Mouse (Mus musculus): ENCODE data around the gene Ldhb. TPM values are rescaled to one million over a fixed set of nuclear protein-coding genes. Genes with fewer than 3 reads are reported as not detected.

Ldhb gene
- total and polyA plus RNA-seq, 3 experiments = 0.25 to 0.59 TPM; not detected in 1

GRCm38 (mm10) chr6:142507033-142507784, 548 bp downstream of the Ldhb start:
- H3K79me2 ChIP-seq (replicated peaks; ENCODE audit: control insufficient read depth, extremely low read depth, insufficient read depth, poor library complexity, severe bottlenecking) = no peaks in the 10 kb centered on the region
- no peak overlapping the region for H3K4me2 ChIP-seq (ENCODE audit: insufficient read depth, low read depth, poor library complexity, severe bottlenecking)
- no peak for DNase-seq (ENCODE audit: extremely low read depth)
- H3K4me3 ChIP-seq (replicated peaks in 1 of 3; ENCODE audit: low read depth in 2 of 3, low read length in 2 of 3, poor library complexity in 1 of 3) = no peak overlapping the region
- H3K27ac ChIP-seq (ENCODE audit: insufficient read depth, low read depth) = no peak overlapping the region
- H3K27me3 ChIP-seq (replicated peaks) = no peaks in the 10 kb centered on the region
- dilution Hi-C loops (cut with MboI; ENCODE audit: extremely low pct_ligation_motif_present, extremely low pct_unique_long_range_greater_than_20kb, low sequenced_read_pairs) = no loop called here
- TF ChIP-seq ZC3H11A (IDR thresholded peaks at IDR 0.05; ENCODE audit: low read depth, low read length) (no peak), CHD1 (IDR thresholded peaks at IDR 0.05; ENCODE audit: low read depth, low read length) (no peak), UBTF (IDR thresholded peaks at IDR 0.05; ENCODE audit: low read depth, low read length) (no peak), RAD21 (IDR thresholded peaks at IDR 0.05; ENCODE audit: low read depth, low read length) (no peak), IRF4 (IDR thresholded peaks at IDR 0.05; ENCODE audit: low read depth, low read length) (no peak), MYC (IDR thresholded peaks at IDR 0.05; ENCODE audit: low read depth, low read length) (no peak), SMC3 (IDR thresholded peaks at IDR 0.05; ENCODE audit: low read depth, low read length) (no peak), JUND (conservative IDR thresholded peaks at IDR 0.05; ENCODE audit: low read depth, low read length) (no peak), MAFK (IDR thresholded peaks at IDR 0.05; ENCODE audit: insufficient replicate concordance, low read length) (no peak), TBP (conservative IDR thresholded peaks at IDR 0.05; ENCODE audit: low read depth, low read length) (no peak), TCF12 (IDR thresholded peaks at IDR 0.05; ENCODE audit: low read depth, low read length) (no peak), RCOR1 (conservative IDR thresholded peaks at IDR 0.05; ENCODE audit: low read depth, low read length) (no peak), MEF2A (IDR thresholded peaks at IDR 0.05; ENCODE audit: borderline replicate concordance, low read depth, low read length) (no peak)
- in situ Hi-C loops (cut with MboI; ENCODE audit: low pct_ligation_motif_present, low pct_unique_long_range_greater_than_20kb, low sequenced_read_pairs) = loop anchor here (25.0 kb wide), 2 partner anchors 170 to 1020 kb away; partner anchors contain the start of gene Pyroxd1
- no peaks in the 10 kb centered on the region for H3K9me3 ChIP-seq (replicated peaks; ENCODE audit: low read length)
- H3K36me3 ChIP-seq (replicated peaks in 1 of 2; ENCODE audit: control insufficient read depth in 1 of 2, insufficient read depth in 1 of 2, low read length in 1 of 2) = no peaks in the 10 kb centered on the region
- H3K9ac ChIP-seq (ENCODE audit: insufficient read depth, low read depth) = no peak overlapping the region
- peaks cover 0 to 15% of the 10 kb centered on the region in 2 experiments; a peak in 2 of 4 replicates for H3K4me1 ChIP-seq (ENCODE audit: control insufficient read depth in 1 of 2, insufficient read depth in 2 of 2)

- no peak for DNase-seq (ENCODE audit: extremely low read depth)
- dilution Hi-C loops (cut with MboI; ENCODE audit: extremely low pct_ligation_motif_present, extremely low pct_unique_long_range_greater_than_20kb, low sequenced_read_pairs) = no loop called here
- H3K27me3 ChIP-seq (replicated peaks) = no peaks in the 10 kb centered on the region
- peaks cover 0 to 11% of the 10 kb centered on the region in 2 experiments; a peak in 2 of 4 replicates for H3K4me1 ChIP-seq (ENCODE audit: control insufficient read depth in 1 of 2, insufficient read depth in 2 of 2)
- no peaks in the 10 kb centered on the region for H3K79me2 ChIP-seq (replicated peaks; ENCODE audit: control insufficient read depth, extremely low read depth, insufficient read depth, poor library complexity, severe bottlenecking)
- H3K27ac ChIP-seq (ENCODE audit: insufficient read depth, low read depth) = no peak overlapping the region
- H3K9me3 ChIP-seq (replicated peaks; ENCODE audit: low read length) = no peaks in the 10 kb centered on the region
- no peak overlapping the region for H3K4me2 ChIP-seq (ENCODE audit: insufficient read depth, low read depth, poor library complexity, severe bottlenecking)
- in situ Hi-C loops (cut with MboI; ENCODE audit: low pct_ligation_motif_present, low pct_unique_long_range_greater_than_20kb, low sequenced_read_pairs) = loop anchor here (25.0 kb wide), 2 partner anchors 169 to 1019 kb away; partner anchors contain the start of gene Pyroxd1
- no peak for TF ChIP-seq GABPA (IDR thresholded peaks at IDR 0.05; ENCODE audit: insufficient replicate concordance, low read depth, low read length)
- no peak for TF ChIP-seq ELF1 (IDR thresholded peaks at IDR 0.05; ENCODE audit: low read depth, low read length)
- no peak for TF ChIP-seq SIN3A (IDR thresholded peaks at IDR 0.05; ENCODE audit: low read length)
- TF ChIP-seq CHD1 (IDR thresholded peaks at IDR 0.05; ENCODE audit: low read depth, low read length) = no peak
- TF ChIP-seq MAZ (IDR thresholded peaks at IDR 0.05; ENCODE audit: low read depth, low read length) = no peak
- no peak for TF ChIP-seq JUN (IDR thresholded peaks at IDR 0.05; ENCODE audit: insufficient read depth, low read depth, low read length)
- TF ChIP-seq PAX5 (IDR thresholded peaks at IDR 0.05; ENCODE audit: low read length) = no peak
- no peak for TF ChIP-seq ZC3H11A (IDR thresholded peaks at IDR 0.05; ENCODE audit: low read depth, low read length)
- no peak for TF ChIP-seq EP300 (IDR thresholded peaks at IDR 0.05; ENCODE audit: low read length)
- TF ChIP-seq UBTF (IDR thresholded peaks at IDR 0.05; ENCODE audit: low read depth, low read length) = no peak
- H3K36me3 ChIP-seq (replicated peaks in 1 of 2; ENCODE audit: control insufficient read depth in 1 of 2, insufficient read depth in 1 of 2, low read length in 1 of 2) = no peaks in the 10 kb centered on the region
- H3K9ac ChIP-seq (ENCODE audit: insufficient read depth, low read depth) = no peak overlapping the region
- H3K4me3 ChIP-seq (replicated peaks in 1 of 3; ENCODE audit: low read depth in 2 of 3, low read length in 2 of 3, poor library complexity in 1 of 3) = no peak overlapping the region
These were observed 1.3 kb downstream of the Ldhb start for GRCm38 (mm10) chr6:142506338-142507032.
